Mouse (Mus musculus) kidney, adult 8-10 months (tissue): ENCODE data around the gene Nsun7.

ENCODE experiments used
- DNase-seq, 2 experiments: peaks; one replicate each; pipeline ENCODE4 v3.0.0; 2022

The Nsun7 gene

GRCm38 (mm10) chr5:66337969-66338345, 78.3 kb downstream of the Nsun7 start:
- DNase-seq = peak; percentile 74 to 84

DNA sequence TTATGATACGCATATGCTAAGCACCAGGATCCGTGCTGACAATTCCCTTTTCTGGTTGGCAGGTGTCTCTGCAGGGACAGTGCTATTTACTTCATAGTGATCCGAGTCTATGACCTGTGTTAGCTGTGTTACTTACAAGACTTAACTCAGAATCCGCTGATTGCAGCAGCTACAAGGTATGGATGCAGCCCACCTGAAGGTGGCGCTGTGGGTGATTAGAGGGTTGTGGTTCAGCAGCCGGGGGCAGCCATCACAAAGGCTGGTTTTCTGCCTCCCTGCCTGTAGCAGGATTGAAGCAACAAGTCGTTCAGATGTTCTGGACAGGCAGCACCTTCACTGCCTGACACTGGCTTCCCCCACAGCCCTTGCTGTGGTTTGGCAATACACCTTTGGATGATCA, 78.9 kb downstream of the Nsun7 start:
- DNase-seq = no peak

- DNase-seq = no peak
These were observed 80.8 kb downstream of the Nsun7 start for GRCm38 (mm10) chr5:66340356-66341102.

GRCm38 (mm10) chr5:66341848-66342247, 82.2 kb downstream of the Nsun7 start:
- DNase-seq = no peak

DNA sequence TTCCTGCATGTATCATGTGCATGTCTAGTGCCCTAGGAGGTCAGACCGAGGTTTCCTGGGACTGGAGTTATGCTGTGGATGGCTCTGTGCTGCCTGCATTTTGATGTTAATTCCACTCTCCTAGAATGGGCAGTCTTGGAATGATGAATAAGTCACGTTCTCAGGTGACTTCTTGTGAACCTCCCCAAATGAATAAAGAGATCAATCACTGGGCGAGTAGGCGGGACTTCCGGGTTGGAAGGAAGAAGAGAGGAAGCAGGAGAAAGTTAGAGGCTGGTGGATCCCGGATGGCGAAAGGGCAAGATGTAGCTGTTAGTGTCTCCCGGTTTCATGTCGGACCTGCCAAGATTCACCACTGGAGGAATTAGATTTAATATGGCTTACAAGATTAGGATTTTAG, 82.6 kb downstream of the Nsun7 start:
- DNase-seq = no peak

DNA sequence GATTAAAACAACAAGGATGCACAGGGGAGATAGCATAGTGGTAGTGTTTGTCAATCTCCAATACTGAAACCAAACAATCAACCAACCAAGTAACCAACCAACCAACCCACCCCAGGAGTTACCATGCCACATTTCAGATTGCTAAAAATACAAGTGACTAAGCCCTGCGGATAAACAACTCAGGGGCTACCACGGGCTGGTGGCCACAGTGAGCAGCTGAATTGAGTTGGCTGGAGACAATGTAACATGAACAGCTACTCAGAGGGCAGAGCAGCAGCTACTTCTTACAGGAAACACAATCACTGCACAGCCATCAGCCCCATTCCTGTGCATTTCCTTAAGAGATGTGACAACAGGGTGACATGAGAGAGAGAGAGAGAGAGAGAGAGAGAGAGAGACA, 84.5 kb downstream of the Nsun7 start:
- no peak for DNase-seq

DNA sequence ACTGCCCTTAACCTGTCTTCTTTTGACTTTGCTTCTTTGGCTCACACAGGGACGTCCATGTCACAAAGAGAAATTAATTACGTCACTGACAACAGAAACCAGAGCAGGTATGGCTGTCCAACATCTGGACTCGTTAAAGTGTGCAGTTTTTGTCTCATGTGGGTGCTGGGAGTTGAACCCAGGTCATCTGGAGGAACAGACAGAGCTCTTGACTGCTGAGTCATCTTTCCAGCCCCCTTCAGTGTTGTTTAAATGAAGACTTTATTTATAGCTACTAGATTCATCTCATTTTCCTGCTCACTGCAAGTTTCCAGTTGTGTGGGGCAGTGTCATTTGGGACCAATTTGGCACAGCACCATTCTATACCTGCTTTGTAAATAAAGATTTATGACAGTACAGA, 85.4 kb downstream of the Nsun7 start:
- no peak for DNase-seq

- DNase-seq = peak; percentile 61 to 64
These were observed 87.1 kb downstream of the Nsun7 start for GRCm38 (mm10) chr5:66346756-66347155.
